Mouse (Mus musculus) heart, embryonic 10.5 days (tissue): Measurements from ENCODE around the gene Plekha7. TPM values are rescaled to one million over a fixed set of nuclear protein-coding genes. Genes with fewer than 3 reads are reported as not detected.

Experiments
- DNase-seq: peaks from one replicate; pipeline ENCODE4 v3.0.0-alpha.2; 2017; ENCODE audit warnings: low spot score
- H3K27ac ChIP-seq: fragments of 300-500 bp; sonication (generic); 2 replicates; pipeline ENCODE4 v1.5.1; 2016; ENCODE audit warnings: mild to moderate bottlenecking
- H3K27me3 ChIP-seq: fragments of 300-500 bp; sonication (generic); 2 replicates; pipeline ENCODE4 v1.6.1; 2016; ENCODE audit warnings: mild to moderate bottlenecking; ENCODE audit not compliant: poor library complexity, insufficient read depth, severe bottlenecking
- H3K36me3 ChIP-seq: fragments of 300-500 bp; sonication (generic); 2 replicates; pipeline ENCODE4 v1.6.1; 2016; ENCODE audit warnings: mild to moderate bottlenecking, moderate library complexity
- H3K4me1 ChIP-seq: fragments of 300-500 bp; sonication (generic); 2 replicates; pipeline ENCODE4 v1.6.1; 2016; ENCODE audit warnings: mild to moderate bottlenecking
- H3K4me3 ChIP-seq: fragments of 300-500 bp; sonication (generic); 2 replicates; pipeline ENCODE4 v1.5.1; 2016; ENCODE audit warnings: mild to moderate bottlenecking, moderate library complexity
- H3K9me3 ChIP-seq: fragments of 300-500 bp; sonication (generic); 2 replicates; pipeline ENCODE4 v1.6.1; 2016; ENCODE audit warnings: mild to moderate bottlenecking, moderate library complexity
- WGBS: fragments of 180-500 bp; shearing (Covaris S2); methylation state at CpG from one replicate; pipeline ENCODE4 v1.1.7; 2016; 5-methylcytosine and 5-hydroxymethylcytosine counted together
- polyA plus RNA-seq: library from polyadenylated mRNA; unstranded; fragments of >200 nt; fragmentation: Nextera tagmentation; extraction: Ambion mirVana; gene quantifications from 2 replicates; pipeline ENCODE4 v1.2.1, GENCODE M21; 2016

The Plekha7 gene
- polyA plus RNA-seq, 1 experiment from 2014 or later: 49.0 TPM

DNA sequence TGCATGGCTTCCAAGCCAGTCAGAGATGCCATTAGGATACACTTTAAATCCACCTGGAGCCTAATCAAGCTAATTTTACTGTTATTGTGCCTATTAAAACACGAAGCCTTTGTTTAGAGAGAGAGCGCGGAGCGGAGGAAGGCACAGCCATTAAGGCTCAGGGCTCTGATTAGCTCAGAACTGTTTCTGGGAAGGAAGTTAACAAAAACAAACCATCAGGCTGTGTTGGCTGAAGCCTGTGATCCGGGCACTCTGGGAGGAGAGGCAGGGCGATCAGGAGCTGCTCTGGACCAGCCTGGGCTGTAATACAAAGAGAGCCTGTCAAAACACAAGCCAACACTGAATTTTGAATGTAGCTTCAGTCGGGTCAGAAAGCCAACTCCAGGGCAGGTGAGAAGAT lies 66.6 kb downstream of the Plekha7 start:
- no peaks in the 10 kb centered on the region for H3K36me3 ChIP-seq
- 42% methylated on average over 7 of the region's 7 CpGs for WGBS
- H3K27ac ChIP-seq: peak overlapping the region; percentile 59
- H3K4me3 ChIP-seq: no peak overlapping the region
- peaks cover 23% of the 10 kb centered on the region for H3K27me3 ChIP-seq
- no peak for DNase-seq
- H3K9me3 ChIP-seq: no peaks in the 10 kb centered on the region
- peaks cover 72% of the 10 kb centered on the region for H3K4me1 ChIP-seq

DNA sequence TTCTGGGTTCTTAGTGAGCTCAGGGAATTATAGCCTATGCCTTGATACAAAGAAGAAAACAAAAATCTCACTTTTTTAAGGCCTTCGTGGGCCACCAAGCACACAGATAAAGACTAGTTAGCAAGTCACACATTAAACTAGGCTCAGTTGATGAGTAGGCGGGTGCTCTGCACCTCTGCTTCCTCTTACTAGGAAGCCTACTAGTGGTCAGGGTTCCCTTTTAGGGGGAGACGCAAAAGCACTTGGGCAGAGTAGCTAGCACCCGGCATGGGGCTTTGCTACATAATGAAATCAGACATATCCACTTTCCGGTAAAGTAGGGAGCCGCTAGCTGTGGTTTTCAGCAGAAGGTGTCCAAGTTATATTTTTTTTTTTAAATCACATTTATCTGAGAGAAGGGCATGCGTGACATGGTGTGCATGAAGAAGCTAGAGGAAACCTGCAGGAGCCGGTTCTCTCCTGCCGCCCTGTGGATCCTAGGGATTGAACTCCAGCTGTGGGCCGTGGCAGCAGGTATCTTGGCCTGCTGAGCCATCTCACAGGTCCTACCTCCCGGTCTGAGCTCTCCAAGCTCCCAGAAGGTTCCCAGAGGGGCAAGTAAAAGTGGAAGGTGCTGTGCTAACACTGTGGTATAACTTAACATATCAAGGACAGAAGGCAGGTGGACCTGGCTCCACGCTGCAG lies 67.2 kb downstream of the Plekha7 start:
- Histone ChIP-seq H3K27ac (peak overlapping the region; percentile 59; the same call in 1 of the 2 replicates), H3K36me3 (no peaks in the 10 kb centered on the region), H3K27me3 (peaks cover 27% of the 10 kb centered on the region), H3K4me1 (peaks cover 73% of the 10 kb centered on the region), H3K4me3 (no peak overlapping the region), H3K9me3 (no peaks in the 10 kb centered on the region)
- no peak for DNase-seq
- WGBS: 59% methylated on average over 12 of the region's 12 CpGs

DNA sequence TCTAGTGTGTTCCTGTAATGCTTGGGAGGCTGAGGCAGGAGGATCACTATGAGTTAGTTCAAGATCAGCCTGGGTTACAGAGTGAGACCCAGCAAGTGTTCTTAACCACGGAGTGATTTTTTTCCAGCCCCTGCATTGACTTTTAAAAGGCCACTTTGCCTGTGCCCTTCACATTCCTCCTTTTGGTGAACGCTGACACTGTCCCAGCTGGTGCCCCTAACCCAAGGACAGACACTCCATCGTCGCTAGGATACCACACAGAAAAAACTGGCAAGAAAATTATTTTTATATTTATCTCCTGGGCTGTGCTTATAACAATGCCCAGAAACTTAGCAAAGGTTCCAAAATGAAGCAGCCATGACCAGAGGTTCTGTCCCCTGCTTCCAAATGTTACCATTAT lies 67.8 kb downstream of the Plekha7 start:
- DNase-seq: no peak
- 63% methylated on average over 4 of the region's 4 CpGs for whole genome bisulfite sequencing
- no peaks in the 10 kb centered on the region for H3K36me3 ChIP-seq
- peaks cover 33% of the 10 kb centered on the region for H3K27me3 ChIP-seq
- H3K27ac ChIP-seq: 0 out of 2 replicates have a peak overlapping the region, but pooled peaks have one; percentile 59
- no peaks in the 10 kb centered on the region for H3K9me3 ChIP-seq
- no peak overlapping the region for H3K4me3 ChIP-seq
- peaks cover 73% of the 10 kb centered on the region for H3K4me1 ChIP-seq

DNA sequence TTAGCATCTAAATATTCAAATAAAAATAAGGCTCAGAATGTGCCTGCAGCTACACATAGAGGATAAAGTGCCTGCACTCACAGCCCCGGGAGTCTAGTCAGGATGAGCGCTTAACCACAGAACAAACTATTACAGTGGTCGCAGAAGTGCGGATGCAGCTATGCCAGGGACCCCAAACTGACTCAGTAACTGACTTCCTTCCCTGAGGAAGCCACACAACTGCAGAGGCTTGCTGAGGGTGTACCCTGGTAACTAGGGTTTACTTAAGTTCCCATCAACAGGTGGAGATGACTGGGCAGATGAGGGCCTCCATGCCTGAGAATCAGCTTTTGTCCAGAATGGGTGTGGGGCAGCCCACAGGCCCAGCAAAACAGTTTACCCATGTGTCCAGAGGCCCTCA lies 69.9 kb downstream of the Plekha7 start:
- Histone ChIP-seq H3K27ac (peak overlapping the region; percentile 93), H3K36me3 (no peaks in the 10 kb centered on the region), H3K27me3 (peaks cover 35% of the 10 kb centered on the region), H3K9me3 (no peaks in the 10 kb centered on the region), H3K4me1 (peaks cover 72% of the 10 kb centered on the region), H3K4me3 (0 out of 2 replicates have a peak overlapping the region, but pooled peaks have one; percentile 82)
- 66% methylated on average over 4 of the region's 4 CpGs for WGBS
- DNase-seq: no peak

GRCm38 (mm10) chr7:116237157-116237981 lies 70.8 kb downstream of the Plekha7 start:
- Histone ChIP-seq H3K27ac (peak overlapping the region; percentile 93), H3K4me1 (peaks cover 80% of the 10 kb centered on the region), H3K9me3 (no peaks in the 10 kb centered on the region), H3K4me3 (peak overlapping the region; percentile 82), H3K36me3 (no peaks in the 10 kb centered on the region), H3K27me3 (peaks cover 35% of the 10 kb centered on the region)
- under 1% methylated on average over 69 of the region's 69 CpGs for WGBS
- DNase-seq: peak; percentile 93

DNA sequence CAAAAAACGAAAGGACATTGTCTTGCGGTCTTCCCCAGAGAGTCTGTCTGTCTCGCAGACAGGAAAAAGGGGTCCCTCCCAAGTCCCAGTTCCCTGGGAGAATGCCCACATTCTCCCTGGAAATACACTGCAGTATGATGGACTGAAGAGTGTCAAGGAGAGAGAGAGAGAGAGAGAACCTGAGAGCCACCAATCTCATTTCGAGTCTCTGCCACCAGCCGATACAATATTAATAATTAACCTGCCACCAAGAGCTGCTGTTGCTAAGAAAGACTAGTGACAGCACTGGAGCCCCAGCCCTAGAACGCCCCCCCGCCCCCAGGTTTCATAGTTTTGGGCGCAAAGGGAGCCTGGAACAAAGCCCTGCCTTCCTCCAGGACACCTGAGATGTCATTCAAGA lies 71.6 kb downstream of the Plekha7 start:
- no peak for DNase-seq
- H3K4me1 ChIP-seq: peaks cover 83% of the 10 kb centered on the region
- H3K27me3 ChIP-seq: peaks cover 35% of the 10 kb centered on the region
- WGBS: 45% methylated on average over 8 of the region's 8 CpGs
- H3K27ac ChIP-seq: peak overlapping the region; percentile 93
- no peaks in the 10 kb centered on the region for H3K9me3 ChIP-seq
- H3K4me3 ChIP-seq: peak overlapping the region; percentile 82
- H3K36me3 ChIP-seq: no peaks in the 10 kb centered on the region

DNA sequence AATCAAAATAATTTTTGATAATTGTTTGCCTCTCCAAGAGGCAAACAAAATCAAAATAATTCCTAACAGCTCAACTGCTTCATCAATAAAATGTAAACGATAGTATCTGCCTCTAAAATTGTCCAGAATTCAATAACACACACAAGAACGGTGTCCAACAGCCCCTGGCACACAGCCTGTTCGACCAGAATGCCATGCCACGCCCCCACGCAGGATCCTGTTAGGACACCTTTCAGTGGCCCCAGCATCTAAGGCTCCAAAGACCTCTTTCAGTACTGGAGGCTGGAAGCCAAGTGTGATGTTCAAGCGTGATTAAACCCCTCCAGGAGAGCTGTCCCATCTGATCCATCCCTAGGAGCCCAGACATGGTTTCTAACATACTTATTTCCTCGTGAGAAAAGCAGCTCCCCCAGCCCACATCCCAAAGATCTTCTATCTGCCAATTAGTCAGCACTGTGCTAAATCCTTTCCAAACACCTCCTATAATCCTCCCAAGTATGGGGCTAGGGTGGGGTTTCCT lies 73.8 kb downstream of the Plekha7 start:
- Histone ChIP-seq H3K27ac (peak overlapping the region; percentile 93), H3K27me3 (peaks cover 35% of the 10 kb centered on the region), H3K9me3 (no peaks in the 10 kb centered on the region), H3K4me3 (peak overlapping the region; percentile 82), H3K36me3 (no peaks in the 10 kb centered on the region), H3K4me1 (peaks cover 85% of the 10 kb centered on the region)
- WGBS: 63% methylated on average over 7 of the region's 7 CpGs
- no peak for DNase-seq

DNA sequence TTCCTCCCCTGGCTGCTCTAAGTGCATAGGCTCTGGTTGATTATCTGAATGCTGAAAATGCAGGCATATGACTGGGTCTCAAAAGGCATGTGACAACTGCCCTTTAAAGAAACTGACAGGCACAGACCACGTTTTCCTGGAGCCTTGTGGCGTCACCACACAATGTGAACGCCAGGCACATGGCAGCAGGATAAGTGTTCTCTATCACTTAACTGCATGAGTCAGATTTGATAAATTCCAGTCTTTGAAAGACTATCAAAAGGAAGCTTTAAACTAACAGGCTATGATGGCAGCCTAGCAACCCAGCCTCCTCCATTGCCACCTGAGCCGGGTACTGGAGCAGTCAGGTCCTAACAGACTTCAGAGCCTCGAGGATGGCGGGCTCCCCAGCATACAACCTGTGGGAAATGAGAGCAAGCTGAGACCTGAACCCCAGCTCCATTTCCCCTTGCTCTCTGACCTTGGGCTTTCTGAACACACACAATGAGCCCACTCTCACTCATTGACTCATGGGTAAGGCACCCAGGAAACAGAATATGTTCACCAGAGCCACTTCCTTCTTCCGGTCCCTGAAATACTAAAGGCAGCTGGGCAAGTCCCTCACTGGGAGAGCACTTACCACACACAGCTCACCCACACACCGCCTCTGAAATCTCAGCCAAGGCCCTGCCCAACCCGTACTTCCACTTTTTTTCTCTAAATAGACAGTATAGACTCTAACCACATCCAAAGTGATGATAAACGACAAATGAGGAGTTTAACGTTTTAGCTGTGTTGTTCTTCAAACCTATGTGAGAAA lies 77.2 kb downstream of the Plekha7 start:
- H3K27ac ChIP-seq: 0 out of 2 replicates have a peak overlapping the region, but pooled peaks have one; percentile 56
- H3K36me3 ChIP-seq: no peaks in the 10 kb centered on the region
- no peak for DNase-seq
- H3K9me3 ChIP-seq: no peaks in the 10 kb centered on the region
- no peak overlapping the region for H3K4me3 ChIP-seq
- H3K4me1 ChIP-seq: peaks cover 82% of the 10 kb centered on the region
- H3K27me3 ChIP-seq: 0 out of 2 replicates have a peak, but pooled peaks cover 9% of the 10 kb centered on the region
- WGBS: 56% methylated on average over 11 of the region's 11 CpGs

- 83% methylated on average over 7 of the region's 7 CpGs for WGBS
- Histone ChIP-seq H3K4me1 (peaks cover 82% of the 10 kb centered on the region), H3K9me3 (no peaks in the 10 kb centered on the region), H3K4me3 (no peak overlapping the region), H3K27ac (no peak overlapping the region), H3K27me3 (no peaks in the 10 kb centered on the region), H3K36me3 (no peaks in the 10 kb centered on the region)
- no peak for DNase-seq
Observed at GRCm38 (mm10) chr7:116226877-116227282, 81.3 kb downstream of the Plekha7 start.

- peaks cover 82% of the 10 kb centered on the region for H3K4me1 ChIP-seq
- H3K27me3 ChIP-seq: no peaks in the 10 kb centered on the region
- no peak overlapping the region for H3K27ac ChIP-seq
- no peak overlapping the region for H3K4me3 ChIP-seq
- DNase-seq: no peak
- H3K36me3 ChIP-seq: no peaks in the 10 kb centered on the region
- WGBS: 86% methylated on average over 6 of the region's 6 CpGs
- no peaks in the 10 kb centered on the region for H3K9me3 ChIP-seq
Observed at GRCm38 (mm10) chr7:116226316-116226715, 81.9 kb downstream of the Plekha7 start.

DNA sequence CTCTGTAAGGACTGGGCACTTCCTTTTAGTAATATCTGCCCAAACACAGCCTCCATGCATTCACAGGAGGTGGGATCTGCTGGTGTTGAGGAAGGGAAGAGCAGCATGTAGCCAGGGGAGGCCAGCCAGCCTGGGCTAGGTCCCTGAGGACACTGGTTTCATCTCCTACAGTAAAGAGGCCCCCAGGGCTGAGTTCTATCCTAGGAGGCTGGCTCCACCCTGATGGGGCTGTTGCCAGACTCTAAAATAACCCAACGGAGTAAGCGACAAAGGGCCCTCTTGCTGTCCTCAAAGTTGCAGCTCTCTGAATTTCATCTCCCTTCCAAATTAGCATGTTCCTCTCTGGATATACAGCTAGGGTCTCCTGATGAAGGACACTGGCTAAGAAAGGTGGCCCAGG lies 83.6 kb downstream of the Plekha7 start:
- Histone ChIP-seq H3K27ac (peak overlapping the region; percentile 23; the same call in 1 of the 2 replicates), H3K4me1 (peaks cover 84% of the 10 kb centered on the region), H3K9me3 (no peaks in the 10 kb centered on the region), H3K36me3 (peaks cover under 1% of the 10 kb centered on the region; the same call in 1 of the 2 replicates), H3K27me3 (no peaks in the 10 kb centered on the region), H3K4me3 (no peak overlapping the region)
- 62% methylated on average over 2 of the region's 2 CpGs for WGBS
- no peak for DNase-seq

DNA sequence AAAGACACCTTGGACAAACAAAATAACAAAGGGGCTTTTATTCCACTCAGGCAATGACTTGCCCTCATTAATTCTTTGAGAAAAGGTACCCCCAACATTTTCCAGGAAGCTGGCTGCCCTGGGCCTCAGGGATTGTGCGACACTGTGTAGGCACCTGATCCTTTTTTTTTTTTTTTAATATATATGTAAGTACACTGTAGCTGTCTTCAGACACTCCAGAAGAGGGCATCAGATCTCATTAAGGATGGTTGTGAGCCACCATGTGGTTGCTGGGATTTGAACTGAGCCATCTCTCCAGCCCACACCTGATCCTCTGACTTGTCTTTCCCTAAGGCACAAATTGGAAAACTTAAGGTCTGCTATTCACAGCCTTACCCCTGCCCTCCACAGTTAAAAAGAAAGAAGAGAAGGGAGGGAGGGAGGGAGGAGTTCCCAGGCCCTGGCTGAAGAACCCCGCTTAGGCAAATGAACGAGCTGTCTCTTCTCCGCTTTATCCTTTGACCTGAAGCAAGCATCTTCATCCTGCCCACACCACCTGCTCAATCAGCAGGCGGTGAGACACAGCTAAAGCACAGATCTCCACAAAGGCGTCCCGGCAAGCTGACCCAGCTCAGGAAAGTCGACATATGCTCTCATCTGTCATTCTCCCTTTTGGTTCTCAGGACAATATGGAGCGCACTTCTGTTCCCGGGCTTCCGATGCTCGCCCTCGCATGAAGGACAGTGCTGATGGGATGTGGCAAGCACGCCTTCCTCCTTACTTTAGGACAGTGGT lies 85.0 kb downstream of the Plekha7 start:
- Histone ChIP-seq H3K9me3 (no peaks in the 10 kb centered on the region), H3K27ac (no peak overlapping the region), H3K4me1 (peaks cover 81% of the 10 kb centered on the region), H3K4me3 (no peak overlapping the region), H3K36me3 (peaks cover 11% of the 10 kb centered on the region), H3K27me3 (no peaks in the 10 kb centered on the region)
- 61% methylated on average over 14 of the region's 14 CpGs for WGBS
- DNase-seq: no peak
